Mouse (Mus musculus): Measurements from ENCODE around the gene Lrrc25. TPM values are rescaled to one million over a fixed set of nuclear protein-coding genes. Genes with fewer than 3 reads are reported as not detected.

Lrrc25 gene
- polyA plus RNA-seq, 1 experiment from 2014 or later, result 2.5 TPM

DNA sequence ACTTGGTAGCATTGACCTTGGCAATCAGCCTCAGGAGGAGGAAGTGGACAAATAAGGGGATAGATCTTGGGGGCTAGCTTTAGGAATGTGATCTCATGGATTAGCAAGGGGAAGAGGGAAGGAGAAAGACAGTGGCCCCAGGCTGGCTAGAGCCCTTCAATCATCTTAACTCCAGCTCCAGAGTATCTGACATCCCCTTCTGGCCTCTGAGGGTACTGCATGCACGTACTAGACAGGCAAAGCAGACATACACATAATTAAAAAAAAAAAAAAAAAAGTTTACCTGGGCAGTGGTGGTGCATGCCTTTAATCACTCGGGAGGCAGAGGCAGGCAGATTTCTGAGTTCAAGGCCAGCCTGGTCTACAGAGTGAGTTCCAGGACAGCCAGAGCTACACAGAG is 28.1 kb downstream of the Lrrc25 start:
- H3K9ac ChIP-seq, result no peak overlapping the region
- H3K4me2 ChIP-seq, result no peak overlapping the region
- no peaks in the 10 kb centered on the region for H3K27me3 ChIP-seq
- H3K4me1 ChIP-seq, result peaks cover 42% of the 10 kb centered on the region
- H3K27ac ChIP-seq, result no peak overlapping the region
- 89% methylated on average over 2 of the region's 2 CpGs for WGBS
- no peaks in the 10 kb centered on the region for H3K9me3 ChIP-seq (replicated peaks)
- ATAC-seq (replicated peaks; ENCODE audit: low FRiP score), result no peak
- no peak overlapping the region for H3K4me3 ChIP-seq (replicated peaks)
- peaks cover 7% of the 10 kb centered on the region; the same call in 1 of the 2 replicates for H3K36me3 ChIP-seq

DNA sequence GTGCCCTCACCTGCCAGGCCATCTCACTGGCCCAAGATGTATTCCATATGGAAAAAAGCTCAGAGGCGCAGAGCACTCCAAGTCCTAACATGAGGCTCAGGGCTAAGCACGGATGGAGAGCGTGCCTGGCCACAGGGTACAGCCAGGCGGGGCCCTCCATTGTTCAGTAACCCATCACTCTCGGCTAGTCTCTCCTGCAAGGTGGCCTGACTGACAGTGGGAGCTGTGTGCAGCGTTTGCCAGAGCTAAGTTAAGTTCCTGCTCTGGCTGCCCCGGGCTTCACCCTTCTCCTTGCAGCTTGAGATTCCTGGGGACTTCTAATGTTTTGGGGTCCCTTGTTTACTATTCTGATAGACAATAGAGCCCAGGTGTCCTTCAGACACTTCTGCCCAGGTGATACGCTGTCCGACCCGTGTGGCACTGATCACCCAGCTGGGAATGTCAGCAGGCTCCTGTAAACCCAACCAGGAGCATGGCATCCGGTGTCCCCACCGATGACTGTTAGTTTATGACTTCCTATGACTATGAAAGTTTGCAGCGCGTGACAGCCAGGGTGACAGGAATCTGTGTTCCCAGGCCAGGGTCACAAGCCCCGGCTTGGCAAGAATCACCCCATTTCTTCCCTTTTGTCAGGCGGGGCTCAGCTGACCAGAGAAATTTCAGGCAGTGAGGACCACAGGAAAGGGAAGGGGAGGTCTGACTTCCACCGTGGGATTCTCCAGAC is 29.7 kb downstream of the Lrrc25 start:
- Histone ChIP-seq H3K4me3 (replicated peaks) (no peak overlapping the region), H3K27me3 (no peaks in the 10 kb centered on the region), H3K9me3 (replicated peaks) (no peaks in the 10 kb centered on the region), H3K27ac (peak overlapping the region; percentile 60), H3K4me1 (peaks cover 51% of the 10 kb centered on the region), H3K9ac (no peak overlapping the region), H3K36me3 (peaks cover 21% of the 10 kb centered on the region), H3K4me2 (peak overlapping the region; percentile 8; the same call in 1 of the 2 replicates)
- ATAC-seq (replicated peaks; ENCODE audit: low FRiP score), result peak; percentile 24; the same call in 1 of the 2 replicates
- WGBS, result 30% methylated on average over 17 of the region's 17 CpGs

DNA sequence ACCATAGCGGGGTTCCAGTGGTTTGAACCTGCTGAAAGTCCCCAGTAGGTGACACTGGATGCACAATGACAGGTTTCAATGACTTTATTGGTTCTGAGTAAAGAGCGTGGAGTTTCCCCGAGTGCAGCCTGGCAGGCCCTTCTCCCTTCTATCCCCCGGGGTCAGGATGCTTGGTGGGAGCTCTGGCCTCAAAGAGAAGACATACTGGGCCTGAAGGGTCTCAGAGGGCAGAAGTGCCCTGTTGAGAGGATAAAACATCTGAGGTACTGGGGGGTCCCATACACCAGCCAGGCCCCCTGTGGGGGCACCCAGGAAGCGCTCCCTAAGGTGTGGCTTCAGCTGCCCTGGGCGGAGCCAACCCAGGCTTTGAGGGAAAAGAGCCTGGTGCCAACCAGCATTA is 30.4 kb downstream of the Lrrc25 start:
- H3K4me3 ChIP-seq (replicated peaks), result no peak overlapping the region
- H3K4me2 ChIP-seq, result peak overlapping the region; percentile 8; the same call in 1 of the 2 replicates
- ATAC-seq (replicated peaks; ENCODE audit: low FRiP score), result no peak
- no peaks in the 10 kb centered on the region for H3K9me3 ChIP-seq (replicated peaks)
- 67% methylated on average over 6 of the region's 6 CpGs for WGBS
- H3K27ac ChIP-seq, result peak overlapping the region; percentile 60; the same call in 1 of the 2 replicates
- H3K36me3 ChIP-seq, result peaks cover 28% of the 10 kb centered on the region
- peaks cover 51% of the 10 kb centered on the region for H3K4me1 ChIP-seq
- no peak overlapping the region for H3K9ac ChIP-seq
- H3K27me3 ChIP-seq, result no peaks in the 10 kb centered on the region

DNA sequence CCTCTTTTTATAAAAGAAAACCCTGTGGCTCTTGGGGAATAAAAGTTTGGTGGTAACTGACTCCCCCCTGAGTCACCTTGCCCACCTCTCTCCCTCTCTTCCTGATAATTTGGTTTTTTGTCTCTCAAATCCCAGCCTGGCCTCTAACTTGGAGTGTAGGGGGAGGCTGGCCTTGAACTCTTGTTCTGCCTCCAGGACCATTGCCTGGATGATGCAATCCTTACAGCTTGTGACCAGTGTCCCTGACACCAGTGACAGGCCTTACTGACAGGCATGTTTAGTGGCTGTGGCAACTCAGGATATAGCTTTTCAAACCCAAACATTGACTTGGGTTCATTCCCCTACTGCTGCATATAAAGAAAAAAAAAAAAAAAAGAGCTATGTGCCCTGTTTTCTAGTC is 30.8 kb downstream of the Lrrc25 start:
- no peak for ATAC-seq (replicated peaks; ENCODE audit: low FRiP score)
- no peak overlapping the region for H3K9ac ChIP-seq

DNA sequence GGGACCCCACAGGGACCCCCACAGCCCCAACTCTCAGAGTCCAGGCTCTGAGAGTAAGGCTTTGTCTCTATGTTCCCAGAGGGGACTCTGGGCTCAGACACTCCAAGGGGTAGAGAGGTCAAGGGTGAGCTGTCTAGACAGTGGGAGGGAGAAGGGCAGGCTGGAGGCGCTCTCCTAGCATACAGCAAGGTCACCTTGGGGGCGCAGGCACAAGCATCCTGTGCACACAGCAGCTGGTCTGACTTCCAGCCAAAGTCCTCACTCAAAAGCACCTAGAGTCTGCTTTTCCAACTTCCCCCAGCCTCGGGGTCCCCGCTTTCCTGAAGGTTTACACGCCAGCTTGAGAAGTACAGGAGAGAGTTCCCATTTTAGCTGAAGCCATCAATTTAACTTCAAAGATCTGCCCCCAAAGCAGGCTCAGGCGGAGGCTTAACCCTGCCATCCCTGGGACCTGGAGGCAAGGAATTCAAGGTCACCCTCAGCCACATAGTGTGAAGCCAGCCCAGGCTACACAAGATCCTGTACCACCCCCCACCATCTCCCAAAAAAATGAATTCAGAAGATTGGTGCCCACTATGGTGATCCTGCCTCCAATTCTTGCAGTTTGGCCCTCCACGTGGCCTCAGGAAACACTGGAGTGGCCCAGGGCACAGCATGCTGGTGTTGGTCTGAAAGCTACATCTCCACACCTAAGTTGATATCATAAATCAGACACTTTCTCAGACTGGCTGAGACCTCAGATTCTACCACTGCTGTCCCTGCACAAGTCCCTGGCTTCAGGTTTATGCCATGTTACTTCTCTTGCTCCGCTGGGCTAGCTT is 31.6 kb downstream of the Lrrc25 start:
- Histone ChIP-seq H3K27ac (peak overlapping the region; percentile 70), H3K4me2 (no peak overlapping the region), H3K9me3 (replicated peaks) (no peaks in the 10 kb centered on the region), H3K36me3 (peaks cover 40% of the 10 kb centered on the region), H3K27me3 (no peaks in the 10 kb centered on the region), H3K4me1 (peaks cover 51% of the 10 kb centered on the region), H3K4me3 (replicated peaks) (no peak overlapping the region), H3K9ac (no peak overlapping the region)
- ATAC-seq (replicated peaks; ENCODE audit: low FRiP score), result peak; percentile 26; the same call in 1 of the 2 replicates
- 26% methylated on average over 8 of the region's 8 CpGs for WGBS

More for the DNA sequence above, 30.8 kb downstream of the Lrrc25 start:
- peaks cover 32% of the 10 kb centered on the region for H3K36me3 ChIP-seq
- H3K9me3 ChIP-seq (replicated peaks), result no peaks in the 10 kb centered on the region
- H3K4me3 ChIP-seq (replicated peaks), result no peak overlapping the region
- peaks cover 51% of the 10 kb centered on the region for H3K4me1 ChIP-seq
- no peak overlapping the region for H3K27ac ChIP-seq
- no peaks in the 10 kb centered on the region for H3K27me3 ChIP-seq
- H3K4me2 ChIP-seq, result no peak overlapping the region

DNA sequence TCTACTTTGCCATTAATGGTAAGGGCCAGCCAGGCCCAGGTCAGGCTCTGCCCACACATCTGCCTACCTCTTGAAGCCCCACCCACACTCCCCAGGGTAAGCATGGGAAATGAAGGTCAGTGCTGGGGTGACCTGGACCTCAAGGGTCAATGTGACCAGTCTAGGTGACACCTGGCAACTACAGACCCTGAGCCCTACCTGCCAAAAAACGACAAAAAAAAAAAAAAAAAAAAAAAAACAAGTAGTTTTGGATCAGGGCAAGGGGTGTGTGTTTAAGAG is 32.1 kb downstream of the Lrrc25 start:
- Histone ChIP-seq H3K27me3 (no peaks in the 10 kb centered on the region), H3K9me3 (replicated peaks) (no peaks in the 10 kb centered on the region), H3K27ac (peak overlapping the region; percentile 70), H3K36me3 (peaks cover 46% of the 10 kb centered on the region), H3K4me2 (no peak overlapping the region), H3K4me1 (peaks cover 51% of the 10 kb centered on the region), H3K9ac (no peak overlapping the region), H3K4me3 (replicated peaks) (no peak overlapping the region)
- ATAC-seq (replicated peaks; ENCODE audit: low FRiP score), result no peak
- 23% methylated on average over 1 of the region's 1 CpGs for WGBS

DNA sequence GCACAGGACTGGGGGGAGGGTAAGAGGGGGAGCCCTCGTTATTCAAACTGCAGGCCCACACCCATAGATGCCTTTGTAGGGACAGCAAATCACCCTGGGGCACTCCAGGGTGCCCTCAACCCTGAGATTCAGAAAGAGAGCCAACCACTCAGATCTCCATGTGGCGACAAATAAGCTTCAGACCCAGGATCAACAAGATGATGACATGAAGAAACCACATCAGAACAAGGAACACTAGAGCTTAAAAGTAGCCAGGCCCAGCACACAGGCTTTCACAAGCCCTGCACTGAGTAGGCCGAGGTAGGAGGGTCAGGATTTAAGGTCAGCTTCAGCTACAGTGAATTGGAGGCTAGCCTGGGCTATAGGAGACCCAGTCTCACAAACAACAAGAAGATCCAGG is 33.0 kb downstream of the Lrrc25 start:
- Histone ChIP-seq H3K9me3 (replicated peaks) (no peaks in the 10 kb centered on the region), H3K27me3 (no peaks in the 10 kb centered on the region), H3K4me3 (replicated peaks) (no peak overlapping the region), H3K27ac (peak overlapping the region; percentile 70), H3K9ac (no peak overlapping the region), H3K36me3 (peaks cover 50% of the 10 kb centered on the region), H3K4me2 (no peak overlapping the region), H3K4me1 (peaks cover 54% of the 10 kb centered on the region)
- no peak for ATAC-seq (replicated peaks; ENCODE audit: low FRiP score)
- WGBS, result 67% methylated on average over 3 of the region's 3 CpGs

DNA sequence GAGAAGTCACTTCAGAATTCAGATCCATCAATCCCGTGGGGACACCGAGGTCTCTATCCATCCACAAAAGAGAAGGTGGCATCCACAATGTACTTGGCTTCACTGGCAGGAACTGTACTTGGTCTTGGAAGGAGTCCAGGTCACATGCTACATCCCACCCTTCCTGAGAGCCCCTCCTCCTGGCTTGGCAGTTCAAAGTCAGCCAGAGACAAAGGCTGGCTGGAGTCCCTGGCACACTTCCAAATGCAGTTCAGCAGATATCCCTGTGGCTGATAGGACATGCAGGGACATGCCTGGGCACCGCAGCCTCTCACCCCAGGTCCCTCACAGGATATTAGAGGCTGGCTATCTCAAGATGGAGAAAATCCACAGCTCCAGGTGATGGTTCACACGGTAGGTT is 33.4 kb downstream of the Lrrc25 start:
- H3K4me2 ChIP-seq, result no peak overlapping the region

DNA sequence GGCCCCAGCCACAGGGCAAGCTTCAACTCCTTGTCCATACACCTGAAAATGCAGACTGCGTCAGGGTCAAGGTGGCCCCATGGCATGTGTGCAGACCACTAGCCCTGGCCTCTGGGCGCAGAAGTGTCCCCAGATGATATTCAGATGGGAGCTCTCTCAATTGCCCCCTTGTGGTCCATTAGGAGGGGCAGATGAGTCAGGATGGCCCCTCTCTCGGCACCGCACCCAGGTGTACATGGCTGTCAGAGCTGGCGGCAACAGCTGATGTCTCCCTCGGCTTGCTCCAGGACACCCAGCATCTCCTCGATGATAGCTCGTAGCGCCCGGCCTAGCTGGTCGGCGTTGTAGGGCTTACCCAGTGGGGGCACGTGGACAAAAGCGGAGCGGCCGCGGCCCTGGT is 34.4 kb downstream of the Lrrc25 start:
- H3K36me3 ChIP-seq, result peaks cover 60% of the 10 kb centered on the region
- H3K4me3 ChIP-seq (replicated peaks), result no peak overlapping the region
- H3K27me3 ChIP-seq, result no peaks in the 10 kb centered on the region
- 0 out of 2 replicates have a peak overlapping the region, but pooled peaks have one; percentile 70 for H3K27ac ChIP-seq
- no peak for ATAC-seq (replicated peaks; ENCODE audit: low FRiP score)
- no peaks in the 10 kb centered on the region for H3K9me3 ChIP-seq (replicated peaks)
- H3K4me2 ChIP-seq, result no peak overlapping the region
- no peak overlapping the region for H3K9ac ChIP-seq
- WGBS, result 97% methylated on average over 17 of the region's 17 CpGs
- H3K4me1 ChIP-seq, result peaks cover 50% of the 10 kb centered on the region

More for the DNA sequence above, 33.4 kb downstream of the Lrrc25 start:
- Histone ChIP-seq H3K36me3 (peaks cover 50% of the 10 kb centered on the region), H3K9ac (0 out of 2 replicates have a peak overlapping the region, but pooled peaks have one; percentile 14), H3K9me3 (replicated peaks) (no peaks in the 10 kb centered on the region), H3K4me3 (replicated peaks) (no peak overlapping the region), H3K27me3 (no peaks in the 10 kb centered on the region), H3K4me1 (peaks cover 54% of the 10 kb centered on the region), H3K27ac (peak overlapping the region; percentile 70)
- ATAC-seq (replicated peaks; ENCODE audit: low FRiP score), result peak; percentile 47
- 70% methylated on average over 4 of the region's 4 CpGs for WGBS

DNA sequence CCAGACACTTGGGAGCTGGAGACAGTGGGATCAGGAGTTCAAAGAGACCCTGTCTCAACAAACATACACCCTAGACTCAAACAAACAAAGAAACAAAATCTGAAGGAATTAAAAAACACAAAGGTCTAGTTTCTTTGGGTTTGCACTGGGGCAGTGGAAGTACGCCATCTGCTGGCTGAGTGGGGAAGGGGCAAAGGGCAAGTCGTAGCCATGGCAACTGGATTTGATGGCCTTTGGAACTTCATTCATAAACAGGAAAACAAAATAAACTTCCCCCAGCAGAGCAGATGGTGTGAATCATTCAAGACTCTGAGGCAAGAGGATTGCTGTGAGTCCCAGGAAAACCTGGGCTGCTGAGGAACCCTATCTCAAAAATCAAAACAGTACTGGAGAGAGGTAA is 37.3 kb downstream of the Lrrc25 start:
- Histone ChIP-seq H3K4me3 (replicated peaks) (no peak overlapping the region), H3K9me3 (replicated peaks) (no peaks in the 10 kb centered on the region), H3K4me2 (no peak overlapping the region), H3K27ac (0 out of 2 replicates have a peak overlapping the region, but pooled peaks have one; percentile 23), H3K4me1 (peaks cover 36% of the 10 kb centered on the region), H3K27me3 (no peaks in the 10 kb centered on the region), H3K36me3 (peaks cover 82% of the 10 kb centered on the region), H3K9ac (no peak overlapping the region)
- 57% methylated on average over 2 of the region's 2 CpGs for WGBS
- no peak for ATAC-seq (replicated peaks; ENCODE audit: low FRiP score)

DNA sequence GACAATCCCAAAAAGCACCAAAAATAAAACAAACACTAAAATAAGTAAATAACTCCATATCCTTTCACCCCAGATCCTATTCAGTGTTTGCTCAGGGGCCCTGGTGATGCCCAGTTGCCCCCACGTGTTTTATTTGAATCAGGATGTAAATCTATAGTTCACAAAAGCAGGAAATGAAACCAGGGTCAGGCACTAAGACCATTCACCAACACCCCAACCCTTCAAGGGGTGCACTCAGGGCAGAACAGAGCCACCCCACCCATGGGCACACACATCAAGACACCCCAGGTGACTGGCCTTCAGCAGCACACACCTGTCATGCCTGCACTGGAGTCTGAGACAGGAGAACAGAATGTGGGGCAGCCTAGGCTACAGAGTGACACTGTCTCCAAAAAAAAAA is 38.2 kb downstream of the Lrrc25 start:
- H3K27ac ChIP-seq, result no peak overlapping the region
- no peaks in the 10 kb centered on the region for H3K9me3 ChIP-seq (replicated peaks)
- ATAC-seq (replicated peaks; ENCODE audit: low FRiP score), result no peak
- peaks cover 36% of the 10 kb centered on the region for H3K4me1 ChIP-seq
- H3K4me3 ChIP-seq (replicated peaks), result no peak overlapping the region
- H3K36me3 ChIP-seq, result peaks cover 75% of the 10 kb centered on the region
- H3K27me3 ChIP-seq, result no peaks in the 10 kb centered on the region
- H3K9ac ChIP-seq, result no peak overlapping the region
- WGBS, result 57% methylated on average over 1 of the region's 1 CpGs
- no peak overlapping the region for H3K4me2 ChIP-seq

DNA sequence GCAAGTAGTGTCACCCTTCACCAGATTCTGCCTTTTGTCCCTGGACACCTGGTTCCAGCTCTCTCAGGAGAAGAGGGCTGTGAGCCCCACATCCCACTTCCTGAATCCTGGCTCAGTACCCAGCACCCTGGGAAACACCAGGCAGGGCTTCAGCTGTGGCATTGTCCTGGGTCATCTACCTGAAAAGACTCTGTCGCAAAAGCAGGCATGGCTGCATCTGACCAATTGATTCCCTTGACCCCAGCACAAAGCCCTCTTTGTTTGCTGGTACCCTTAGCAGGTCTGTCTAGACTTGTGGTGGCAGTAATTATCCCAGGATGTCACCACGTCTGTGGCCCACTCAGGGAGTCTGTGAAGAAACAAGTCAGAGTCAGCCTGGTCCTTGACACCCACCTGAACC is 39.5 kb downstream of the Lrrc25 start:
- Histone ChIP-seq H3K4me1 (peaks cover 36% of the 10 kb centered on the region), H3K36me3 (peaks cover 62% of the 10 kb centered on the region), H3K27ac (no peak overlapping the region), H3K9ac (no peak overlapping the region), H3K4me2 (no peak overlapping the region), H3K4me3 (replicated peaks) (no peak overlapping the region), H3K27me3 (no peaks in the 10 kb centered on the region), H3K9me3 (replicated peaks) (no peaks in the 10 kb centered on the region)
- no peak for ATAC-seq (replicated peaks; ENCODE audit: low FRiP score)
- WGBS, result 70% methylated on average over 2 of the region's 2 CpGs

All from kidney, embryonic 15.5 days (tissue).